Mouse (Mus musculus) heart, postnatal 36 days (tissue): ENCODE results near the gene Mtf2. TPM values are rescaled to one million over a fixed set of nuclear protein-coding genes. Genes with fewer than 3 reads are reported as not detected.
"Not testable (repeated sequence)": the region's sequence is repeated elsewhere in the genome, so short reads cannot be mapped to it uniquely, and the experiment has no call there.

Experiments
- DNase-seq, 2 experiments: peaks; one replicate each; pipeline ENCODE4 v3.0.0; 2021 to 2022
- intact Hi-C: fragments of 180-260 bp; cut with DNase I; formaldehyde crosslinking; loops from one replicate; pipeline ENCODE4 v1.15.1; 2025
- total RNA-seq, 2 experiments: library from RNA; stranded (reverse); gene quantifications; 2 replicates each; pipeline ENCODE4 v1.2.3; 2021

Mtf2 gene
- total RNA-seq, 2 experiments from 2014 or later, result 10.8 to 13.8 TPM

DNA sequence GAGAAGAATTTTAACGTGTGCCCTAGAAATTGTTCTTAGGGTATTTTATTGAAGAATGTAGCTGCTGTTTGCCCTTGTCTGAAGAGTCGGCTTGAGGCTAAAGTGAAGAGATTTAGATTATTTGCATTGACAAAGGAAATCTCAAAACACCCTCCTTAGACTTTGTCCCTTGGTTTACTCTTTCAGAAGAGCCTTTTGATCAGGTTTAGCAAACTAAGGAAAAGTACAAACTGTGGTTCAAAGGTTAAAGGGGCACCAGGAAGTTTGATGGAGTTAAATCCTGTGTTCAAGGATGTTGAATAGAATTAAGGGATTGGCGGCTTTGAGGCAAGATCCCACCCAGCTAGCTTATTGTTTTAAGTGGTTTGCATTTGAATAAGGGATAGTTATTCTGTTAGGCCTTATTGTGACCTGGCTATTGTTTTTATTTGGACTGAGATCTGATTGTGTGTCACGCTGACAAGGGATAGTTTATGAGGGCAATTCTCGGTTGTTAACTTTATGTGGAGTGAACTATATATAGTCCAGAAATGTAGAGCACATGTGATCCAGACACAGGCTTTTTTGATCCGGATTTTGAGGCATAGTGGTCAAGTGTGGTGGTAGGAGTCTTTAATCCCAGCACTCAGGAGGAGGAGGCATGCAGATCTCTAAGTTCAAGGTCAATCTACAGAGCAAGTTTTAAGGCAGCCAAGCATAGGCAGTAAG is 11.5 kb downstream of the Mtf2 start:
- DNase-seq, result no peak
- intact Hi-C loops, result no loop called here

DNA sequence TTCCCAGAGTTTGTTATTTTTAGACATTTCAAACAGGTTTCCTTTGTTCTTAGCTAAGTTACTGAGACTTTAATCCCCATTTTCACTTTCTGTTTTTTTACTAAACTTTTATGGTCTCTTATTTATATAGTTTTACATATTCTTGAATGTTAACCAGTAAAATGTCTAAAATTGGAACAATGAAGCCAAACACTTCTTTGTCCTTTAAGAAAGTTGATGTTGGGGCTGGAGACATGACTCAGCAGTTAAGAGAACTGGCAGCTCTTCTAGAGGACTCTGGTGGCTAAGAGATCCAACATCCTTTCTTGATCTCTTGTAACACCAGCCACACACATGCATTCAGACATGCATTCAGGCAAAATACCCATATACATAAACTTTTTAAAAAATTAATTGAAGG is 14.1 kb downstream of the Mtf2 start:
- intact Hi-C loops, result no loop called here
- DNase-seq, result peak in 1 of 2 experiments; percentile 4

- no peak for DNase-seq
These were observed 16.9 kb downstream of the Mtf2 start for GRCm38 (mm10) chr5:108082380-108082779.

GRCm38 (mm10) chr5:108085440-108085839 is 20.0 kb downstream of the Mtf2 start:
- intact Hi-C loops, result loop anchor here (2.0 kb wide), 1 partner anchor 77 kb away; no protein-coding TSS in a partner anchor

More at GRCm38 (mm10) chr5:108082380-108082779, 16.9 kb downstream of the Mtf2 start:
- intact Hi-C loops, result loop anchor here (2.0 kb wide), 1 partner anchor 48 kb away; no protein-coding TSS in a partner anchor

GRCm38 (mm10) chr5:108092731-108093130 is 27.3 kb downstream of the Mtf2 start:
- intact Hi-C loops, DNase-seq: not testable (repeated sequence)

More at GRCm38 (mm10) chr5:108085440-108085839, 20.0 kb downstream of the Mtf2 start:
- no peak for DNase-seq

GRCm38 (mm10) chr5:108097676-108098075 is 32.2 kb downstream of the Mtf2 start:
- intact Hi-C loops, result no loop called here
- no peak for DNase-seq

GRCm38 (mm10) chr5:108100196-108100595 is 34.7 kb downstream of the Mtf2 start:
- DNase-seq, result no peak
- intact Hi-C loops, result no loop called here

DNA sequence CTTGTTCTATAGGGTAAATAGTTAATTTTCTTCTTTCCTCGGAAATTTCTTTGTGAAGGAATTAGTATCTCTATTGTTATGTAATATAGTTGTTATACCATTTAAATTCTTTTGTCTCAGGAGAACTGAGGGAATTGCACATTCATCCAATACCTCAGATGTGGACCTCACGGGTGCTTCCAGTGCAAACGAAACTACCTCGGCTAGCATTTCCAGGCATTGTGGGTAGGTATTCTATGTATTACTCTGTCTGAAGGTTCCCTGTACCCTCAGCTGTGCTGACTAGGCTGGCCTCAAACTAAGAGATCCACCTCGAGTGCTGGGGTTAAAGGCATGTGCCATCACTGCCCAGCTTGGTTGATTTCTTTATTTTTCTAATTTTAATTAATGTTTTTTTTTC is 38.8 kb downstream of the Mtf2 start:
- DNase-seq, result no peak
- intact Hi-C loops, result no loop called here

DNA sequence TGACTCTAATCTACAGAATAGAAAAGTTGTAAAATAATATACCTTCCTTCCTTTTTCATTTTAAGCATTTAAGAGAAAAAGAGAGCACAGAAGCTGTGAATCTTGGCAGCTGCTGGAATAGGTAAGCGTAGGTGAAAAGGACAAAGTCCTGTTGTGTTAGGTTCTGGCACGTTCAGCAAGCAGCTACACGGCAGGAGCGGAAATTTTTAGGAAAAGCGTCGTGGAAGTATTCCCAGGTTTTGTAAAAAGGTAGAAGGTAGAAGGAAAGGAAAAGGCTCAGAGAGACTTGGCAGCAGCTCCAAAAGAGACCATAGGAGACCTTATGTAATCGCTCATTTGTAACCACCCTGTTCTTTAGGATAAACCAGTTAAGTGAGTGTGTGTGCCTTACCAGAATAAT is 43.9 kb downstream of the Mtf2 start:
- intact Hi-C loops, result no loop called here
- no peak for DNase-seq

DNA sequence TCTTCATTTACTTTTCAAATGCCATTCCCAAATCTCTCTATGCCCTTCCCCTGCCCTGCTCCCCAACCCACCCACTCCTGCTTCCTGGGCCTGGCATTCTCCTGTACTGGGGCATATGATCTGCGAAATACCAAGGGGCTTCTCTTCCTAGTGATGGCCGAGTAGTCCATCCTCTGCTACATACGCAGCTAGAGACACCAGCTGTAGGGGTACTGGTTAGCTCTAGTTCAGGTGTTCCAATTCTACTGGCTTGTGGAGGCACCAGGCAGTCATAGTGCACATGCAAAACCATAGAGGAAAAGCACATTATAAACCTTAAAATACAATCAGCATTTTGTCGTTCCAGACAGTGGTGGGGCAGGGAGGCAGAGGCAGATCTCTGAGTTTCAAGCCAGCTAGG is 52.2 kb downstream of the Mtf2 start:
- intact Hi-C loops, result no loop called here
- no peak for DNase-seq

DNA sequence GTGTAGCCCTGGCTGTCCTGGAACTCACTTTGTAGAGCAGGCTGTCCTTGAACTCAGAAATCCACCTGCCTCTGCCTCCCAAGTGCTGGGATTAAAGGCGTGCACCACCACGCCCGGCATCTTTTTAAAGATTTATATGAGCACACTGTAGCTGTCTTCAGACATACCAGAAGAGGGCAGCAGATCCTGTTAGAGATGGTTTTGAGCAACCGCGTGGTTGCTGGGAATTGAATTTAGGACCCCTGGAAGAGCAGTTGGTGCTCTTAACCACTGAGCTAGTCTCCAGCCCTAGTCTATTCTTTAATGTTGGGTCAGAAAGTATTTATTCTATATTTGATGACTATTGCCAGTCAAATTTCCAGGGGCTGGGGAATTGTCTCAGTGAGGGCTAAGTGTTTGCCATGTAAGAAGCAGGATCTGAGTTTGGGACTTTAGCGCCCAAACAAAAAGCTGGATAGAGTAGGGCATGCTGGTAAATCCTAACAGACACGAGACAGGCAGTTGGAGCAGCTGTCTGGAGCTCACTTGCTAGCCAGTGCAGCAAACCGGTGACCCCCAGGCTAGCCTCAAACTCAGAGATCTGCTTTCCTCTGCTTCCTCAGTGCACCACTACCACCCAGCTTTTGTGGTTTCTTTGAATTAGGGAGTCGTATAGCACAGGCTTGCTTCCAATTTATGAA is 54.9 kb downstream of the Mtf2 start:
- intact Hi-C loops, result no loop called here
- no peak for DNase-seq

- peak in 1 of 2 experiments; percentile 64 for DNase-seq
- intact Hi-C loops, result loop anchor here (1.0 to 10.0 kb wide), 6 partner anchors 67 to 533 kb away; partner anchors contain the start of genes Dgkq, Dr1, Gak and Idua
These were observed 66.5 kb downstream of the Mtf2 start for GRCm38 (mm10) chr5:108131849-108132440.

DNA sequence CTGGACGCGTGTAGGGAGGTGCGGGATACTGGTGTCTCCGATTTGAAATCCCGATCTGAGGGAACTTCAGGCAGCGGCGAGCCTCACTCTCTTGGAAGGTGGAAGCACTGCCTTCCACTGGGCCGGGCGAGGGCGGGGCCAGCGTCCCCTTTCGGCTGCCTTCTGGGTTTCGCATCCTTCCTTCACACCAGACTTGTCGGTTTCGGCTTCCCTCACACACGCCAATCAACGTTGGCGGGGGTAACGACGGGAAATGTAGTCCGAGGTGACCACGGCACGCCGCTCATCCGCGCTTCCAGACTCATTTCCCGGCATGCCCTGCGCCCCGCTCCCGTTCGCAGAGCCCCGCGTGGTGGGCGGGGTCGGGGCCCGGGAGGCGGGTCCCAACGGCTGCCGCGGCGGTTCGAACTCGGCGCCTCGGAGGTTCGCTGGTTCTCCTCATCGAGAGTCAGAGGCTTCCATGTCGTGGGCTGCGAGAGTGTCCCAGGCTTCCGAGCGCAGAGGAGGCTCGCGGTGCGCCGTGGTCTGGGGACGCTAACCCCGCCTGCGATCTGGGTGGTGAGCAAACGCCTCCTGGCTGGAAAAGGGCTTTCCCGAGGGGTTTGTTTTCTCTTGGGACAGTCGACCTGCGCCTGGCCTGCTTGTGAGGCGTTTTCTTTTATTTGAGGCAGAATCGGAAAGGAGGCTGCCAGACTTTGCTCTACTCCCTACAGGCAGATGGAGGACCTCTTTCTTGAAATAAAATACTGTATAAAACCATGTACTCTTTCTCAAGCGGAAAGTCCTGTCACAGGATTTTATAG is 67.2 kb downstream of the Mtf2 start, which contains the start of the genes Tmed5 and Ccdc18:
Tmed5 (minus strand) TSS at position 180 of the 803 bp plus-strand sequence.
Ccdc18 (plus strand) TSS at position 435 of the 803 bp plus-strand sequence.
- peak; percentile 95 to 98 for DNase-seq
- intact Hi-C loops, result loop anchor here (1.0 to 10.0 kb wide), 6 partner anchors 67 to 532 kb away; partner anchors contain the start of genes Dgkq, Dr1, Gak and Idua

- DNase-seq, result no peak
- intact Hi-C loops, result no loop called here
These were observed 87.1 kb downstream of the Mtf2 start for GRCm38 (mm10) chr5:108152592-108152991.

Other genes with a start within 250 kb of the Mtf2 start
- gene Ube2d2b, start 235.6 kb upstream of the Mtf2 start, total RNA-seq, result not detected
- gene Evi5, start 190.6 kb upstream of the Mtf2 start, total RNA-seq, result 10 to 100 TPM; 19.5 to 21.5 TPM
- 10 to 100 TPM; 29.9 to 37.3 TPM for gene Rpl5, start 165.2 kb upstream of the Mtf2 start, total RNA-seq
- gene Fam69a, start 78.6 kb upstream of the Mtf2 start, total RNA-seq, result 1 to 10 TPM; 8.2 to 8.9 TPM
- 10 to 100 TPM; 26.7 to 34.9 TPM for gene Tmed5, start 66.9 kb downstream of the Mtf2 start, total RNA-seq
- gene Ccdc18, start 67.2 kb downstream of the Mtf2 start, total RNA-seq, result under 1 TPM; 0.24 to 0.56 TPM
- 10 to 100 TPM; 20.0 to 21.1 TPM for gene Dr1, start 203.2 kb downstream of the Mtf2 start, total RNA-seq
- gene Pigg, start 246.9 kb downstream of the Mtf2 start, total RNA-seq, result 1 to 10 TPM; 10.0 TPM